Mouse (Mus musculus) urinary bladder, postnatal 14 days (tissue): ENCODE results near the gene Ccnk.

Source experiments
- DNase-seq: peaks from one replicate; pipeline ENCODE4 v3.0.0; 2021; ENCODE audit warnings: low spot score

Ccnk gene

GRCm38 (mm10) chr12:108179321-108180266, at the start of gene Ccnk:
Gene Ccnk, plus strand, starts transcription at chr12:108179579.
- DNase-seq = peak; percentile 99

- DNase-seq = no peak
These were observed 46.8 kb upstream of the Ccnk start for GRCm38 (mm10) chr12:108132450-108133070.

DNA sequence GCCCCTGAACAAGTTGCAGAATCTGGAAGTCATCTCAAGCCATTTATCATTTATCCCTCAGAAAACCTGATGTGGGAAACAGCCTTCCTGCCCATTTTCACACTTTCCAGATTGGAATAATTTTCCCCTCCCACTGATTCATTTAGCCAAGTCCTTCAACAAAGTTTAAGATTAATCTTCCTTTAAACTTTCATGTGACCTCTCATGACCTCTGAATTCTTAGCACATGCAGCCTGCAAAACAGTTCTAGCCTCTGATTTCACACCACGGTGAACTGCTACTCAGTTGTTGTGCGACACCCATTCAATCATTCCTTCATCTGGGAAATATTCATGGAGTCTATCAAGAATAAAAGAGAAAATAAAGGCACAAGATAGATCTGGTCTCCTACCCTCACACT, 46.2 kb upstream of the Ccnk start:
- no peak for DNase-seq

- no peak for DNase-seq
These were observed 43.7 kb upstream of the Ccnk start for GRCm38 (mm10) chr12:108135610-108136208.

- no peak for DNase-seq
These were observed 35.5 kb upstream of the Ccnk start for GRCm38 (mm10) chr12:108143624-108144498.

- no peak for DNase-seq
These were observed 34.2 kb upstream of the Ccnk start for GRCm38 (mm10) chr12:108145198-108145597.

DNA sequence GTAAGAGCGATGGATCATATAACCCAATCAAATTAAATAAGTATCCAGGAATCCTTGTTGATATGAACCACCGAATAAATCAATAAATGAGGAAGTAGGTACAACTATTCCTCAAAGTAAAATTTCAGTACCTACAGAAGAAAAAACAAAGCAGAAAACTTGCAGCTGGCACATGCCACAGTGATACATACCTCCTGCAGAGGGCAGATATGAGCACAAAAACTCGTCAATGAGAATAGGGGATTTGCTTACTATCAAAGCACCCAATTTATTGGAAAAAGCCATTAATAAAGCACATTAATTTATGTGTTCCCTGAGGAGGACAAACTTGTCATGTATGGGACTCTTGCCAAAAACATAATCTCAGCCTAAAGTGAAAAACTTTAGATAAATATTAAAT, 29.6 kb upstream of the Ccnk start:
- no peak for DNase-seq

- no peak for DNase-seq
These were observed 26.6 kb upstream of the Ccnk start for GRCm38 (mm10) chr12:108152743-108153142.

GRCm38 (mm10) chr12:108159863-108160262, 19.5 kb upstream of the Ccnk start:
- no peak for DNase-seq

GRCm38 (mm10) chr12:108162036-108162435, 17.3 kb upstream of the Ccnk start:
- DNase-seq = no peak

DNA sequence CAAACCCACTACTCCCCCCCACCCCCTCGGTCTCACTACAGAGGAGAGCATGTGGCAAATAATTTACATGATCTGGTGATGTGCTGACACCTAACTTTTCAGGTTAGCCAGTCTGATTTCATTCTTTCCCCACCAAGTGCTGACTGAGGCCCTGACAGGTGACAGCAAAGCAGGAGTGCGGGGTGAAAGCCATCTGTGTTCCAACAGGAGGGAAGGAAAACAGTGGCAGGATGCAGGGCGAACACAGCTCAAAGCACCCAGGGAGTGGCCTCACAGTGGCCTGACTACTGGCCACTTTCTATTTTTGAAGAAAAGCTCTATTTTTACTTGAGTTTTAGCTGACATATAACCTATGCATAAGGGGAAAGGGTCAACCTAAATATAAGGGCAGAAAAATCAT, 15.7 kb upstream of the Ccnk start:
- DNase-seq = no peak

- DNase-seq = no peak
These were observed 10.5 kb upstream of the Ccnk start for GRCm38 (mm10) chr12:108168909-108169308.

- no peak for DNase-seq
These were observed 8.9 kb upstream of the Ccnk start for GRCm38 (mm10) chr12:108170467-108170866.

- DNase-seq = no peak
These were observed 8.0 kb upstream of the Ccnk start for GRCm38 (mm10) chr12:108171336-108171735.

GRCm38 (mm10) chr12:108172639-108173038, 6.7 kb upstream of the Ccnk start:
- DNase-seq = no peak

GRCm38 (mm10) chr12:108174606-108175505, 4.5 kb upstream of the Ccnk start:
- no peak for DNase-seq

GRCm38 (mm10) chr12:108176366-108176765, 3.0 kb upstream of the Ccnk start:
- no peak for DNase-seq

DNA sequence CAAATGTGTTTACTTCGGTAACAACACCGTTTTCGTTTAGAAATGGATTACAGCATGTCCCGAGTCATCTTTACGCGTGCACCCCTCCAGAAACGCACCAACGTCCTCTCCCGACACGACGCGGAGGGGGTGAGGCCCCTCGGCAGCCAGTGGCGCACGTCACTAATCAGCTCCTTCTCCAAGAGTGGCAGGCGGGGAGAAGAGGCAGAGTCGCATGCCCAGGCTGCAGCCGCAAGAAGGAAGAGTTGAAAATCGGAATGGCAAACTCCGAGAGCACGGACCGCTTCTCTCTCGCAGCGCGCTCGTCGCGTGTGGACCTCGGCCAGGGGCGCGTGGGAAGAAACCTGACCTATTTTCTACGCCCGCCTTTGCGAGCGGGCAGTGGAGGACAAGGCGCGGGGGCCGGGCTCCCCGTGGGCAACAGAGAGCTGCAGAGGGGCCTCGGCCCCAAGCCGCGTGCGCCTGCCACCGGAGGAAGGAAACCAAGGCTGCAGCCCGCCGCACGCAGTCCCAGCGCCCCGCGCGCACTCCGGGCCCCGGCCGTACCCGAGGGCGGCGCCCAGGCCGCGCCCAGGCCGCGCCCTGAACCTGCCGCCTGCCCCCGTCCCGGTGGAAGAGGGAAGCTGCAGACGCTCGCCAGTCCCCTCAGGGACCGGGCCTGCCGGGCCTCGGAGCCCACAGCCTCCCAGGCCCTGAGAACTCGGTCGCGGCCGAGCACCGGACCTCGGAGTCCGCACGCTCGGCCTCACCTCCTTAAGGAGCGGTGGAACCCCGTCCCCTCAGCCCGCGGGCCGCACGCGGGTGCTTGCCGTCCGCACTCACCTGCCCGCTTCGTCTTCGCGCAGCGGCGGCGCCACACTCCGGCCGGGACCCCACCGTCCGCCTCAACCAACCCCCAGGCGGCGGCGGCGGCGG, 791 bp upstream of the Ccnk start:
- peak; percentile 47 for DNase-seq

- DNase-seq = no peak
These were observed 296 bp upstream of the Ccnk start, which contains the start of gene Setd3 for GRCm38 (mm10) chr12:108179246-108179320. Gene Setd3, minus strand, starts transcription at chr12:108179314.

DNA sequence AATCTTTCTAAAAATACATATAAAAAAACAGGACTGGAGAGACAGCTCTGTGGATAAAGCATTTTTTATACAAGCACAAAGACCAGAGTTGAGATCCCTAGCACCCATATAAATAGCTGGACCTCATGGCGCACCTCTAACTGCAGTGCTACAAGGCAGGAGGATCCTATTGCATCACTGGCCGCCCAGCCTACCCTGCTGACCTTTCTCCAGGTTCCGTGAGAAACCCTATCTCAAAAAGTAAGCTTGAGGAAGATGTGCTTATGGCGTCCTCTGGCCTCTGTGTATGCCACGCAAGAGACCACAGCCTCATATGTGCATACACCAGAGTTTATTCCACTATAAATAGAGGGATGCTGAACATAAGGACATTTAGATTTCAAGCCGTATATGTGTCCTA, 2.3 kb downstream of the Ccnk start:
- DNase-seq = no peak
